Mouse (Mus musculus) megakaryocyte, embryonic 14.5 days (primary cell): Measurements from ENCODE around the gene Dab1.

Experiments used
- FLI1 ChIP-seq: IDR thresholded peaks from 2 replicates; pipeline ENCODE4 v1.6.1; 2012; ENCODE audit warnings: low read length, inconsistent platforms, mixed read lengths
- GATA1 ChIP-seq: IDR thresholded peaks from 3 replicates; pipeline ENCODE4 v1.6.1; 2012; ENCODE audit warnings: mixed read lengths, low read length, inconsistent platforms, borderline replicate concordance

DNA sequence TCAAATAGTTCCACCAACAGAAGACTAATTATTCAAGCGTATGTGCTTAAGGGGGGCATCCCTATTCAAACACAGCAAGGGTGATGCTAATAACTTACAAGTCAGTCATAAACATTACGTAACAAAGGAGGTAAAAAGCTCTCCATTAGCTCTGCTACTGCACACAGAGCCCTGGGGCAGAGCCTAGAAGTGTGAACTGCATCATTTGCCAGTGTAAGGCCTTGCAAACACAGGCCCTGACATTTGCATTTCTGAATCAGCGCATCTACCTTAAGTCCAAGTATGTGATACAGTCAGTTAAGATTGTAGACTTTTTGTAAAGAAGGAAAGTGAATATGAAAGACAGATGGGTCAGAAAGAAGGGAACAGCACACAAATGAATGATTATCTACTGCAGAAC, 1162.3 kb downstream of the Dab1 start:
- TF ChIP-seq GATA1 (no peak), FLI1 (no peak)
